Mouse (Mus musculus) embryonic facial prominence, embryonic 10.5 days (tissue): ENCODE measurements around the gene Tgm6. TPM values are rescaled to one million over a fixed set of nuclear protein-coding genes. Genes with fewer than 3 reads are reported as not detected.

Experiments used
- DNase-seq: peaks from one replicate; pipeline ENCODE4 v3.0.0-alpha.2; 2017; ENCODE audit warnings: low spot score
- H3K27ac ChIP-seq: fragments of 300-500 bp; sonication (generic); replicated peaks from 2 replicates; pipeline ENCODE4 v1.5.1; 2016; ENCODE audit warnings: mild to moderate bottlenecking
- H3K27me3 ChIP-seq: fragments of 300-500 bp; sonication (generic); replicated peaks from 2 replicates; pipeline ENCODE4 v1.6.1; 2016; ENCODE audit warnings: low read depth, mild to moderate bottlenecking; ENCODE audit not compliant: poor library complexity, severe bottlenecking
- H3K36me3 ChIP-seq: fragments of 300-500 bp; sonication (generic); replicated peaks from 2 replicates; pipeline ENCODE4 v1.6.1; 2016; ENCODE audit warnings: mild to moderate bottlenecking, moderate library complexity
- H3K4me1 ChIP-seq: fragments of 300-500 bp; sonication (generic); 2 replicates; pipeline ENCODE4 v1.6.1; 2016
- H3K4me3 ChIP-seq: fragments of 300-500 bp; sonication (generic); 2 replicates; pipeline ENCODE4 v1.5.1; 2016; ENCODE audit warnings: mild to moderate bottlenecking, moderate library complexity
- H3K9me3 ChIP-seq: fragments of 300-500 bp; sonication (generic); 2 replicates; pipeline ENCODE4 v1.6.1; 2016; ENCODE audit warnings: mild to moderate bottlenecking
- WGBS: fragments of 180-500 bp; shearing (Covaris S2); methylation state at CpG from one replicate; pipeline ENCODE4 v1.1.7; 2016; 5-methylcytosine and 5-hydroxymethylcytosine counted together
- polyA plus RNA-seq: library from polyadenylated mRNA; unstranded; fragments of >200 nt; fragmentation: Nextera tagmentation; extraction: Ambion mirVana; gene quantifications from 2 replicates; pipeline ENCODE4 v1.2.1, GENCODE M21; 2016

Gene Tgm6
- not detected in 2 replicates for polyA plus RNA-seq

DNA sequence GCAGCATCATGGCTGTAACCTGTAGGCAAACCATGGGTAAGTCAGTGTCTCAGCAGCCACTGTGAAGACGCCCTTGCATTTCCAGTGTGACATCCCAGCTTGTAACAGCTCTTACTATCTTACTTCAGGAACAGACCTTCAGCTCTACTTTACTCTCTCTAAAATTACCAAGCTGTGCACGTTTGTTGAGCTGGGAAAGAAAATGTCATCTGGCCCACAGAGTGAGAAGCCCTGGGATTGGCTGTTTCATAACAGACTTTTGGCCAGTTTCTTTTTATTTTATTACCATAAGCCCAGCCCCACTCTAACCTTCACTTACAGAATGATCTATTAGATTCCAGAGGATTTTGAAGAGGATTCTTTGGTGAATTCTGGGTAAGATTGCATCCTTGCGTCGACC lies at the start of gene Tgm6:
Gene Tgm6, plus strand, starts transcription at position 301 of the 400 bp plus-strand sequence.
- DNase-seq = no peak
- Histone ChIP-seq H3K36me3 (no peaks in the 10 kb centered on the region), H3K27me3 (no peaks in the 10 kb centered on the region), H3K4me1 (no peaks in the 10 kb centered on the region), H3K9me3 (no peaks in the 10 kb centered on the region), H3K27ac (no peak within 1 kb of the TSS), H3K4me3 (no peak within 1 kb of the TSS)
- WGBS = 72% methylated on average over 4 of the region's 4 CpGs

DNA sequence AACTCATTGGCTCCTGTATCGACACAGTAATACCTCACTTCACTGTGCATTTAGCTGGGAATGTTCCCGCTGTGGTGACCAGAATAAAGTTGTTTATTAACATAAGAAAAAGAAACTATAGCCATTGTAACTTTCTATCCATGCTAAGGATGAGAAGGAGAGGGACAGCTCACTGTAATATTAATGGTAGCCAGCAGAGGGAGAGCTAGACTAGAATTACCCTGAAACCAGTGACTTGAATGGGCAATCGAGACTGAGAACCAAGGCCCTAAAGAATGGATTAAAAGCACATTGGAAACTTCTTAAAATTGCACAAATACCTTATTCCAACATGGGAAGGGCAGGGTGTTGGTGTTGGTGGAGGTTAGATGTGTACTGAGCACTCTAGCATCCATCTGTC lies 44.0 kb upstream of the Tgm6 start:
- WGBS = 32% methylated on average over 3 of the region's 3 CpGs
- no peak for DNase-seq
- no peaks in the 10 kb centered on the region for H3K36me3 ChIP-seq
- no peaks in the 10 kb centered on the region for H3K9me3 ChIP-seq
- H3K4me1 ChIP-seq = no peaks in the 10 kb centered on the region
- no peak overlapping the region for H3K27ac ChIP-seq
- H3K4me3 ChIP-seq = no peak overlapping the region
- no peaks in the 10 kb centered on the region for H3K27me3 ChIP-seq

DNA sequence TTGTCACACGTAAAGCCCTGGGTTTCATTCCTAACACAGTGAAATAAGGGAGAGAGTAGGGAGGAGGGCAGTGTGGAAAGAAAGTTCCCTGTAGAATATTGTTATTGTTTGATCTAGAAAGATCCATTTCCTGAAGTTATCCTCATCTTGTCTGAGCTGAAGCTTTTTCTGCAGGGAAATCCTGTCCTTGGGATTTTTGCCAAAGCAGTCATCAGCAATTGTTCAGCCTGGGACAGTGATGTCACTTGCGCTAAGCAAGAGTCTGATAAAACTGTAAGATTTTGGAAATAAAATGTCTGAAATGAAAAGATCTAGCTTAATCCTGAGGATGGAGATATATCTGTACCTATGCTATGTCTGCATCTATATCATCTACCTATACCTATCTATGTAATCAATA lies 41.8 kb upstream of the Tgm6 start:
- Histone ChIP-seq H3K36me3 (no peaks in the 10 kb centered on the region), H3K27me3 (no peaks in the 10 kb centered on the region), H3K27ac (no peak overlapping the region), H3K4me3 (no peak overlapping the region), H3K4me1 (no peaks in the 10 kb centered on the region), H3K9me3 (no peaks in the 10 kb centered on the region)
- WGBS = 84% methylated on average over 2 of the region's 2 CpGs
- no peak for DNase-seq

DNA sequence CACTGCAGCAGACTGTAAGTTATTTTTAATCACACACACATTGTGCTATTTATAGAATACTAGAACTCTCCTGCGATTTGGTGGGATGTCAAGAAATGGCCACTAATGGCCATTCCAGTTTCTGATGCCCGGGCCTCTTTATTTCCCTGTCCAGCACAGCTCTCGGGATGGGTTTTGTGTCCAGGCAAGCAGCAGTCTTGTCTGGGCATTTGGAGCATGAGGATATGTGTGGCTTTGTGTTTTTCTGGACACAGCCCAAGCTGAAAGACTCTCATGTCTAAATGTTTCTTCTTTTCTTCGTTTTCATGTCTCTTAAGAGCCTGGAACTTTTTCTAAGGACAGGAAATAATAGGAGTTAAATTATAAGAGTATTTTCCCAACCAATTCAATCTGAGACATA lies 588 bp downstream of the Tgm6 start:
- Histone ChIP-seq H3K4me3 (no peak overlapping the region), H3K36me3 (no peaks in the 10 kb centered on the region), H3K27me3 (no peaks in the 10 kb centered on the region), H3K9me3 (no peaks in the 10 kb centered on the region), H3K27ac (no peak overlapping the region), H3K4me1 (no peaks in the 10 kb centered on the region)
- 86% methylated on average over 4 of the region's 4 CpGs for WGBS
- no peak for DNase-seq

DNA sequence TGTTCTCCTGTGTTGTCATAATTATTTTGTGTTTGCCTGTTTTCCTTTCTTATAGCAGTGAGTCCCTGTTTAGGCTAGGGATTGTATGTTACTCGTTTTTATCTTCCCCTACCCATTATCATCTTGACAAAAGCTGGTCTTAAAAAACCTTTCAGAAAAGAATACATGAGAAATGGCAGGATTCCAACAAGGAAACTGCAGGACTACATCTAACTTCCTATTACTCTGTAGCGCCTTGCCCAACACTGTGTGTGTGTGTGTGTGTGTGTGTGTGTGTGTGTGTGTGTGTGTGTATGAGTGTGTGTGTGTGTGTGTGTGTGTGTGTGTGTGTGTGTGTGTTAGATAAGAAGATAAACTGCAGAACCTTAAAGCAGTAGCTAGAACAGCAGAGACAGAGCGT lies 1.2 kb downstream of the Tgm6 start:
- no peak overlapping the region for H3K4me3 ChIP-seq
- H3K4me1 ChIP-seq = no peaks in the 10 kb centered on the region
- H3K27me3 ChIP-seq = no peaks in the 10 kb centered on the region
- H3K9me3 ChIP-seq = no peaks in the 10 kb centered on the region
- H3K36me3 ChIP-seq = no peaks in the 10 kb centered on the region
- no peak for DNase-seq
- no peak overlapping the region for H3K27ac ChIP-seq
- WGBS = 68% methylated on average over 3 of the region's 3 CpGs

DNA sequence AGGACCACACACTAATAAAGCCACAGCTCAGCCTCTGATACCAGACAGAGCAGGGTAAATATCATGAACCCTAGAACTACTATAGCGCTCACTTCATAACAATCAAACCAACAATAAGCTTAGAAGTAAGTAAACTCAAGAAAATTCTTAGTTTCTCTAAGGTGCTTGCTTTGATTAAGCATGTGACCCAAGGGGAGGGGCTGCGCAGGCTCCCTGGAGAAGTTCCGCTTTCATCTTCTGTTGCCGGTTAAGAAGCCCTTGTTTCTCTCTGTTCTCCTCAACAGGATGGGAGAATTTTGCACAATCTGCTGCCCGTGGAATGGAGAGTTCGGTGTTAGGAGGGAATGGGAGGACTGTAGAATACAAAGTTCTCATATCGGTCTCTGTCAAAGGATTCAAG lies 6.4 kb downstream of the Tgm6 start:
- H3K9me3 ChIP-seq = no peaks in the 10 kb centered on the region
- 79% methylated on average over 7 of the region's 7 CpGs for WGBS
- no peaks in the 10 kb centered on the region for H3K4me1 ChIP-seq
- no peak for DNase-seq
- no peak overlapping the region for H3K4me3 ChIP-seq
- H3K27me3 ChIP-seq = no peaks in the 10 kb centered on the region
- no peak overlapping the region for H3K27ac ChIP-seq
- no peaks in the 10 kb centered on the region for H3K36me3 ChIP-seq

DNA sequence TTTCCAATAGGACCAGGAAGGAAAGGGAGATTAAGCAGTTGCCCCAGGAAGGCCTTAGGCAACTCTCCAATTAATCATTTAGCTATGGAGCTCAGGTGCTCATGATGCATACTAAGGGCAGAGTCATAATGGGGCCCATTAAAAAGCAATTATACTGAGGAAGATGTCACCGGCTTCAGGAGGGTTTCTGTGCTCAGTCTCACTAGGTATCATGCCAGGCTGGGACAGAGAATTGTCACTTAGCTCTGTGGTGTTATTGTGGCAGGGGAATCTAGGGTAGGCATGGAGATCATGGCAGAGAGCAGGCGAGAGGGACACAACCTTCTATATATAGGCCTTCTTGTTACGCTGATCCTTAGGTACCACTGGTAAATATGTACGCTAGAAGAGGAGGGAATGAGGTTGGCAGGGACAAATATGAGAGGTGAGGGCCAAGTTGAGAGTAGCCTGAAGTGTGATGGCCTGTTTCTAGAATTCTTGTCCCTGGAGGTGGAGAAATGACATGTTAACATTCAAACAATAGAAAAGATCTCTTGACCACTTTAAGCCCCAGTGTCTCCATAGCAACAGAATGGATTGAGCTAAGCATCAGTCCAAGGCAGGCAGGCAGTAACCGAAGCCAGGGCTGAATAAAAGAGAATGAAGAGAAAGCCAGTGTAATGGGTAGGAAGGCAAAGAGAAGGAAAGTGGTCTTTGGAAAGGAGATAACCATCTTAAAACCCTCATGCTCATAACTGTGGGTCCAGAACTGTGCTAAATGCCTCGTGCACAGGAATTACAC lies 13.3 kb downstream of the Tgm6 start:
- no peak for DNase-seq
- H3K27me3 ChIP-seq = no peaks in the 10 kb centered on the region
- H3K4me3 ChIP-seq = no peak overlapping the region
- H3K36me3 ChIP-seq = no peaks in the 10 kb centered on the region
- no peak overlapping the region for H3K27ac ChIP-seq
- H3K4me1 ChIP-seq = 0 out of 2 replicates have a peak, but pooled peaks cover 3% of the 10 kb centered on the region
- no peaks in the 10 kb centered on the region for H3K9me3 ChIP-seq
- 77% methylated on average over 6 of the region's 6 CpGs for WGBS

DNA sequence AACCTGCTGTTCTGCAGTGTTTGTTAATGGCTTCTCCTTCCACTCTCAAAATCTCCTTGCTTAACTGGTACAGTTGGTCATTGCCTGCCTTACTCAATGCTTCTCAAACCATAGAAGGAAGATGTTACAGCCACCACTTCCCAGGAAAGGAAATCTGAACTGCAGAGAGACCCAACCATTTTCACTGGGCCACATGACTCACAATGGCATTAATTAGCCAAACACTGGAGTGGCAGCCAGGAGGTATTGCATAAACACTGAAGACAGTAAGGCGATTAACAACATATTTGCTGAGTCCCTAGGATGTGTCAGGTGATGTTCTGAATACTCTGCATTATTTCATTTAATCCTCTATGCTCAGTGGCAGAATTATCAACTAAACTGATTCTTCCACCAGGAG lies 13.9 kb downstream of the Tgm6 start:
- 76% methylated on average over 1 of the region's 1 CpGs for WGBS

DNA sequence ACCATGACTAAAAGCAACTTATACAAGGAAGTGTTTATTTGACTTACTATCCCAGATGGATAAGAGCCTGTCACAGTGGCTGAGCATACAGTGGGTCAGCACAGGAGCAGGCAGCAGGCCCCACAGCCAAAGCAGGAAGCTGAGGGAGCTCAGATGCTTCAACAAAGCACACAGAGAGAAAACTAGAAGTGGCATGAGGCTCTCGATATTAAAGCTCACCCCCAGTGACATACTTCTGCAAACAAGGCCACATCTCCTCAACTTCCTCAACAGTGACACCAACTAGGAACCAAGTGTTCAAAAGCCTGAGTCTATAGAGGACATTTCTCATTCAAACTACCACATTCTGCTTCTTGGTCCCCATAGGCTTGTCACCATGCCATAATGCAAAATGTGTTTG lies 17.5 kb downstream of the Tgm6 start:
- no peaks in the 10 kb centered on the region for H3K9me3 ChIP-seq
- no peak for DNase-seq
- H3K4me3 ChIP-seq = no peak overlapping the region
- 0 out of 2 replicates have a peak, but pooled peaks cover 3% of the 10 kb centered on the region for H3K4me1 ChIP-seq
- H3K27me3 ChIP-seq = no peaks in the 10 kb centered on the region
- 58% methylated on average over 1 of the region's 1 CpGs for WGBS
- H3K36me3 ChIP-seq = no peaks in the 10 kb centered on the region
- no peak overlapping the region for H3K27ac ChIP-seq

More for the DNA sequence above, 13.9 kb downstream of the Tgm6 start:
- Histone ChIP-seq H3K4me3 (no peak overlapping the region), H3K27me3 (no peaks in the 10 kb centered on the region), H3K4me1 (0 out of 2 replicates have a peak, but pooled peaks cover 3% of the 10 kb centered on the region), H3K9me3 (no peaks in the 10 kb centered on the region), H3K27ac (no peak overlapping the region), H3K36me3 (no peaks in the 10 kb centered on the region)
- DNase-seq = no peak

DNA sequence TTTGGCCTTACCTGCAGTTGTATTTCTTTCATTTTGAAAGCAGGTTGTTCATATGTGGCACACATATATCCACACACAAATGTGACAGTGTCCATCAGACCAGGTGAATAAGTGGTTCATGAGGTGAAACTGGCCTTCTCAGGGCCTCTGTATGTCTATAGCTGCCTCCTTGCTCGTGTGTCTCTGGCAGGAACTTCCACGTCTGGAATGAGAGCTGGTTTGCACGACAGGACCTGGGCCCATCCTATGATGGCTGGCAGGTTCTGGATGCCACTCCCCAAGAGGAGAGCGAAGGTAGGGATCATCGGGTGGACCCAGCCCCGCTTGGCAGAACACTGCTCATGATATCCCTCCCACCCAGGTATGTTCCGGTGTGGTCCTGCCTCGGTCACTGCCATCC lies 30.8 kb downstream of the Tgm6 start:
- Histone ChIP-seq H3K27me3 (no peaks in the 10 kb centered on the region), H3K36me3 (no peaks in the 10 kb centered on the region), H3K27ac (no peak overlapping the region), H3K9me3 (no peaks in the 10 kb centered on the region), H3K4me1 (no peaks in the 10 kb centered on the region), H3K4me3 (no peak overlapping the region)
- WGBS = 88% methylated on average over 8 of the region's 8 CpGs
- no peak for DNase-seq

DNA sequence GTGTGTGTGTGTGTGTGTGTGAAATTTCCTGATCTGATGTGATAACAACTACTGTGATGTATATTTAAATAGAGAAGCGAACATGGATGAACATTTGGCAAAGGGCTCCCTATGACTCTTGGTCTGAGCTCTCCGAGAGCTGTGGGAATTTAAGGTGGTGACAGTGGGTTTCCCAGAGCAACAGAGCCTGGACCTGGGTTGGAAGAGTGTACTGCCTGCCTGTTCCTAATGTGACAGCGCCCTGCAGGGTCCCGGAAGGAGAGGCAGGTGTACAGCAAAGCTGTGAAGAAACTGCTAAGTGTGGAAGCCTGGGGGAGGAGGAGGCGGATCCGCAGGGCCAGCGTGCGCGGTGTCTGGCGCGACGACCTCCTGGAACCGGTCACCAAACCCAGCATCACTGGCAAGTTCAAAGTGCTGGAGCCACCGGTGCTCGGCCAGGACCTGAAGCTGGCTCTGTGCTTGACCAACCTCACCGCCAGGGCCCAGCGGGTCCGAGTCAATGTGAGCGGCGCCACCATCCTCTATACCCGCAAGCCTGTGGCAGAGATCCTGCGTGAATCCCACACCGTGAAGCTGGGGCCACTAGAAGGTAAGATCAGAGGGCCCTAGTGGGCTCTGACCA lies 32.6 kb downstream of the Tgm6 start:
- no peak for DNase-seq
- H3K27me3 ChIP-seq = no peaks in the 10 kb centered on the region
- no peaks in the 10 kb centered on the region for H3K4me1 ChIP-seq
- 88% methylated on average over 23 of the region's 23 CpGs for WGBS
- H3K27ac ChIP-seq = no peak overlapping the region
- H3K36me3 ChIP-seq = no peaks in the 10 kb centered on the region
- H3K9me3 ChIP-seq = no peaks in the 10 kb centered on the region
- no peak overlapping the region for H3K4me3 ChIP-seq

DNA sequence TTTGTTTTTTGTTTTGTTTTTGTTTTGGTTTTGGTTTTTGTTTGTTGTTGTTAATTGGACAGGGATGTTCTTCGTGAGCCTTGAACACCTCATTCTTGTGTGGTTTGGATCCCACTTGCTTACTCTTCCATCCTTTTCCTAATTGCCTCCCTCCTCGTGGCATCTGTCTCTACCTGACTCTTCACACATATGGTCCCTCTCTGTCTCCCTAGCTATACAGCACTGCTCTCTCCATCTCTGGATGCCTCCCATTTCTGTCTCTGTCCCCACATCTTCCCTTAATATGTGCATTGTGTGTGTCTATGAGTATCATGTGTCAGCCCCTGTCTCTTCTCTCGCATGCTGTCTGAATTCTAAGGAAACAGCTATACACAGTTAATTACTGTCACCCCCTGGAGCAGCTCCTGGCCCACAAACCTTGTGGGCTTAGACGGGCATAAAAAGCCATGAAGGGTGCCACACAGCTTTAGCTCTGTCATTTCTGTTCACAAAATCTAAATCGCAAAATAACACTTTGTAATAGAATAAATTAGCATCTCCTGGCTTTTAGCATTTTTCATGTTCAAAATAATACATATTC lies 34.0 kb downstream of the Tgm6 start:
- DNase-seq = no peak
- H3K4me3 ChIP-seq = no peak overlapping the region

DNA sequence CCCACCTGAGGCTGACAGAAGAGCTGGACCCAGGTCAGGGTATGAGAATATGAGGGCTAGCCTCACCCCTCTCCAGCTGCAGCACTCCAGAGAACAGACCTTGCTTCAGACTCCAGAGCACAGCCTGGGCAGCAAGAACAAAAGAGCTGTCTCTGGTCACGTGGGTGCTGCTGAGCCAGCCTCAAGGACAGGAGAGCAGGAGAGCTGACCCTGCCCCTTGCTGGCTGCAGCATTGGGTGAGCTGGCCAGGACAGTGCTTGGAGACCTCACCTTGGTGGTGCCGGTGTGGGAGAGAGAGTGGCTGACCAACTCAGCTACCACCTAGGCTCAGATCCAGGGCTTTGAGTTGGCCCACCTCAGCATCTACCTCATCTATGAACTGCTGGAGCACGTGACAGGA lies 43.0 kb downstream of the Tgm6 start:
- Histone ChIP-seq H3K36me3 (no peaks in the 10 kb centered on the region), H3K4me1 (no peaks in the 10 kb centered on the region), H3K27ac (no peak overlapping the region), H3K4me3 (no peak overlapping the region), H3K27me3 (no peaks in the 10 kb centered on the region), H3K9me3 (no peaks in the 10 kb centered on the region)
- WGBS = 73% methylated on average over 3 of the region's 3 CpGs
- DNase-seq = no peak

More for the DNA sequence above, 34.0 kb downstream of the Tgm6 start:
- no peaks in the 10 kb centered on the region for H3K36me3 ChIP-seq
- no peaks in the 10 kb centered on the region for H3K9me3 ChIP-seq
- H3K27ac ChIP-seq = no peak overlapping the region
- 78% methylated on average over 5 of the region's 5 CpGs for WGBS
- H3K4me1 ChIP-seq = no peaks in the 10 kb centered on the region
- no peaks in the 10 kb centered on the region for H3K27me3 ChIP-seq
